Mouse (Mus musculus): ENCODE measurements around the gene Cacna1s. TPM values are rescaled to one million over a fixed set of nuclear protein-coding genes. Genes with fewer than 3 reads are reported as not detected.

The Cacna1s gene
- total and polyA plus RNA-seq, 2 experiments from 2014 or later: 0.57 to 0.71 TPM

GRCm38 (mm10) chr1:136014796-136015502, 37.6 kb upstream of the Cacna1s start:
- Histone ChIP-seq H3K4me1 (ENCODE audit: insufficient read depth, low read length) (peaks cover 8% of the 10 kb centered on the region; the same call in 1 of the 2 replicates), H3K9me3 (ENCODE audit: low read length) (no peaks in the 10 kb centered on the region), H3K4me3 (ENCODE audit: low read depth, low read length) (no peak overlapping the region), H3K9ac (replicated peaks; ENCODE audit: low read length, poor library complexity, severe bottlenecking) (no peak overlapping the region), H3K36me3 (ENCODE audit: insufficient read depth, low read length) (no peaks in the 10 kb centered on the region), H3K27ac (ENCODE audit: low read depth, low read length) (no peak overlapping the region), H3K4me2 (ENCODE audit: low read depth, low read length, poor library complexity, severe bottlenecking) (no peak overlapping the region), H3K27me3 (ENCODE audit: insufficient read depth, low read length) (no peaks in the 10 kb centered on the region)
- no peak for DNase-seq (ENCODE audit: low spot score)
- ATAC-seq (ENCODE audit: low FRiP score): no peak
- no peak for TF ChIP-seq CTCF (IDR thresholded peaks at IDR 0.05)
- WGBS: 86% methylated on average over 2 of the region's 2 CpGs

- no peaks in the 10 kb centered on the region for H3K27me3 ChIP-seq (ENCODE audit: insufficient read depth, low read length)
- peak; percentile 31; the same call in 1 of the 2 replicates for ATAC-seq (ENCODE audit: low FRiP score)
- H3K4me2 ChIP-seq (ENCODE audit: low read depth, low read length, poor library complexity, severe bottlenecking): peak overlapping the region; percentile 22; the same call in 1 of the 2 replicates
- TF ChIP-seq CTCF (IDR thresholded peaks at IDR 0.05): no peak
- peak overlapping the region; percentile 77; the same call in 1 of the 2 replicates for H3K4me3 ChIP-seq (ENCODE audit: low read depth, low read length)
- H3K9ac ChIP-seq (replicated peaks; ENCODE audit: low read length, poor library complexity, severe bottlenecking): no peak overlapping the region
- H3K36me3 ChIP-seq (ENCODE audit: insufficient read depth, low read length): no peaks in the 10 kb centered on the region; the same call in 1 of the 2 replicates
- no peak overlapping the region for H3K27ac ChIP-seq (ENCODE audit: low read depth, low read length)
- no peak for DNase-seq (ENCODE audit: low spot score)
- WGBS: 59% methylated on average over 2 of the region's 2 CpGs
- H3K9me3 ChIP-seq (ENCODE audit: low read length): no peaks in the 10 kb centered on the region
- H3K4me1 ChIP-seq (ENCODE audit: insufficient read depth, low read length): peaks cover 8% of the 10 kb centered on the region; the same call in 1 of the 2 replicates
Measured at GRCm38 (mm10) chr1:136017307-136017706, 35.2 kb upstream of the Cacna1s start.

GRCm38 (mm10) chr1:136017907-136018313, 34.6 kb upstream of the Cacna1s start:
- peak; percentile 99 for ATAC-seq (ENCODE audit: low FRiP score)
- no peak for TF ChIP-seq CTCF (IDR thresholded peaks at IDR 0.05)
- peak; percentile 98 for DNase-seq (ENCODE audit: low spot score)
- Histone ChIP-seq H3K27ac (ENCODE audit: low read depth, low read length) (peak overlapping the region; percentile 82), H3K27me3 (ENCODE audit: insufficient read depth, low read length) (no peaks in the 10 kb centered on the region), H3K36me3 (ENCODE audit: insufficient read depth, low read length) (peaks cover 4% of the 10 kb centered on the region; the same call in 1 of the 2 replicates), H3K9me3 (ENCODE audit: low read length) (no peaks in the 10 kb centered on the region), H3K4me3 (ENCODE audit: low read depth, low read length) (peak overlapping the region; percentile 77), H3K4me2 (ENCODE audit: low read depth, low read length, poor library complexity, severe bottlenecking) (peak overlapping the region; percentile 98), H3K9ac (replicated peaks; ENCODE audit: low read length, poor library complexity, severe bottlenecking) (peak overlapping the region; percentile 81), H3K4me1 (ENCODE audit: insufficient read depth, low read length) (peaks cover 8% of the 10 kb centered on the region; the same call in 1 of the 2 replicates)
- under 1% methylated on average over 21 of the region's 22 CpGs for WGBS

GRCm38 (mm10) chr1:136018390-136019189, 34.0 kb upstream of the Cacna1s start:
- H3K4me2 ChIP-seq (ENCODE audit: low read depth, low read length, poor library complexity, severe bottlenecking): peak overlapping the region; percentile 98
- no peak for DNase-seq (ENCODE audit: low spot score)
- 4% methylated on average over 24 of the region's 24 CpGs for WGBS
- H3K36me3 ChIP-seq (ENCODE audit: insufficient read depth, low read length): peaks cover 4% of the 10 kb centered on the region; the same call in 1 of the 2 replicates
- peak overlapping the region; percentile 81 for H3K9ac ChIP-seq (replicated peaks; ENCODE audit: low read length, poor library complexity, severe bottlenecking)
- peak; percentile 45 for ATAC-seq (ENCODE audit: low FRiP score)
- peak overlapping the region; percentile 77 for H3K4me3 ChIP-seq (ENCODE audit: low read depth, low read length)
- H3K27ac ChIP-seq (ENCODE audit: low read depth, low read length): peak overlapping the region; percentile 82
- no peaks in the 10 kb centered on the region for H3K27me3 ChIP-seq (ENCODE audit: insufficient read depth, low read length)
- H3K9me3 ChIP-seq (ENCODE audit: low read length): no peaks in the 10 kb centered on the region
- H3K4me1 ChIP-seq (ENCODE audit: insufficient read depth, low read length): peaks cover 8% of the 10 kb centered on the region; the same call in 1 of the 2 replicates
- no peak for TF ChIP-seq CTCF (IDR thresholded peaks at IDR 0.05)

GRCm38 (mm10) chr1:136030201-136030600, 22.3 kb upstream of the Cacna1s start:
- Histone ChIP-seq H3K9ac (replicated peaks; ENCODE audit: low read length, poor library complexity, severe bottlenecking) (no peak overlapping the region), H3K36me3 (ENCODE audit: insufficient read depth, low read length) (peaks cover 73% of the 10 kb centered on the region), H3K27me3 (ENCODE audit: insufficient read depth, low read length) (no peaks in the 10 kb centered on the region), H3K4me2 (ENCODE audit: low read depth, low read length, poor library complexity, severe bottlenecking) (no peak overlapping the region), H3K4me1 (ENCODE audit: insufficient read depth, low read length) (no peaks in the 10 kb centered on the region), H3K4me3 (ENCODE audit: low read depth, low read length) (no peak overlapping the region), H3K27ac (ENCODE audit: low read depth, low read length) (no peak overlapping the region), H3K9me3 (ENCODE audit: low read length) (no peaks in the 10 kb centered on the region)
- no peak for ATAC-seq (ENCODE audit: low FRiP score)
- no peak for DNase-seq (ENCODE audit: low spot score)
- 30% methylated on average over 7 of the region's 7 CpGs for WGBS
- no peak for TF ChIP-seq CTCF (IDR thresholded peaks at IDR 0.05)

Data from midbrain, postnatal 0 days (tissue).